Mouse (Mus musculus): ENCODE results near the gene Rai14.
"Not testable (repeated sequence)": the region's sequence is repeated elsewhere in the genome, so short reads cannot be mapped to it uniquely, and the experiment has no call there.

Gene Rai14

DNA sequence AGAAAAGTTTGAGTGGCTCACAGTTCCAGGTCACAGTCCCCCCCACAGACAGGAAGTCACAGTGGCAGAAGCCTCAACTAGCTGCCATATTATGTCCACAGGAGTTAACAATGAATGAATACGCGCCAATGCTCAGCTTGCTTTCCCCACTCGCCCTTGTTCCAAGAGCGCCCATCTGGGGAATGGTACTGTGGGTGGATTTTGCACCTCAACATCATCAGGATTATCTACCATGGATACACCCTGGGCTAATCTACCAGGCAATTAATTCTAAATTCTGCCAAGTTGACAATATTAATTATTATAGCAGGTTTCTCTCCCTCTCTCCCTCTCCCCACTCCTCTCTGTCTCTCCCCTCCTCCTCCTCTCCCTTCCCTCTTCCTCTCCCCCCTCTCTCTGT is 105.3 kb downstream of the Rai14 start:
- DNase-seq (ENCODE audit: low spot score), result no peak

DNA sequence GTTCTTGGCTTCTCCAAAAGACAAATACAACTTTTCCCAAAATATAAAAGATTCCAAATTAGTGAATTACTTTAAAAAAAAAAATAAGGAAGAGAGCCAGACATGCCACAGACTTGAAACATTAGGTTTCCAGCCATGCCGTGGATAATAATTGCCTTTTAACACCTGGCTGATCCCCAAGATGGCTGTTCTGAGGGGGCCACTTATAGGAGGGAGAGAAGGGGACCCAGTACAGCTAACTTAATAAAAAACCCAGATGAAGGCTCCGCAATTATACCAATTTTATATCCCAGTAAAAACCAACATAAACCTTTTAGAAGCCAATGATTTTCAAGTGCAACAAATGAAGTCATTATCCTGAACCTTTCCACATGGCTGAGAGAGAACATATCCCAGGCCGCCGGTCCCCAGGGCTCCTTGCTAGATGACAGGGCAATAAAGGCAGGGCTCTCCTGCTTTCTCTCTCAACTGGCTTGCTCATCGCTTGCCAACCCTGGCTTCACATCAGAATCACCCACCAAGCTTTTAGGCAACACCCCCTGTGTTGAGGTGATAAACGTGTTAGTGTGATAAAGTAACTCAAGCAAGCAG is 105.8 kb downstream of the Rai14 start:
- no peak for DNase-seq (ENCODE audit: low spot score)

DNA sequence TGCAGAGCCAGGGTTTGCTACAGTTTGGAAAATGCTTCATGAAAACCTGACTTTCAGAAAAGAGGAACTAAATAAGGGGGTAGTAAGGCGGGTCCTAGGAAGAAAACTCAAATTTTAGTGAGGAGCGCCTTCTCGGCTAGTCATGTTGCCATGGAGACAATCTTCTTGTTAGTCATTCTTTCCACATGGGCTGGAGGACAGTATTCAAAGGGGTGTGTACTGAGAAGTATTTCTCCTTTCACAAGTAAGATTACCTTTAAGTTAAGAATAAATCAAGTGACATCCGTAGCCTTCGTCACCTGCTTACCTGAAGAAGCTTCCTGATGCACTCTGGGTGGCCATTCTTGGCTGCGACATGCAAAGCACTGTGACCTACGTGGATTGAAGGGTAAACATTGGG is 115.0 kb downstream of the Rai14 start:
- DNase-seq (ENCODE audit: low spot score), result no peak

DNA sequence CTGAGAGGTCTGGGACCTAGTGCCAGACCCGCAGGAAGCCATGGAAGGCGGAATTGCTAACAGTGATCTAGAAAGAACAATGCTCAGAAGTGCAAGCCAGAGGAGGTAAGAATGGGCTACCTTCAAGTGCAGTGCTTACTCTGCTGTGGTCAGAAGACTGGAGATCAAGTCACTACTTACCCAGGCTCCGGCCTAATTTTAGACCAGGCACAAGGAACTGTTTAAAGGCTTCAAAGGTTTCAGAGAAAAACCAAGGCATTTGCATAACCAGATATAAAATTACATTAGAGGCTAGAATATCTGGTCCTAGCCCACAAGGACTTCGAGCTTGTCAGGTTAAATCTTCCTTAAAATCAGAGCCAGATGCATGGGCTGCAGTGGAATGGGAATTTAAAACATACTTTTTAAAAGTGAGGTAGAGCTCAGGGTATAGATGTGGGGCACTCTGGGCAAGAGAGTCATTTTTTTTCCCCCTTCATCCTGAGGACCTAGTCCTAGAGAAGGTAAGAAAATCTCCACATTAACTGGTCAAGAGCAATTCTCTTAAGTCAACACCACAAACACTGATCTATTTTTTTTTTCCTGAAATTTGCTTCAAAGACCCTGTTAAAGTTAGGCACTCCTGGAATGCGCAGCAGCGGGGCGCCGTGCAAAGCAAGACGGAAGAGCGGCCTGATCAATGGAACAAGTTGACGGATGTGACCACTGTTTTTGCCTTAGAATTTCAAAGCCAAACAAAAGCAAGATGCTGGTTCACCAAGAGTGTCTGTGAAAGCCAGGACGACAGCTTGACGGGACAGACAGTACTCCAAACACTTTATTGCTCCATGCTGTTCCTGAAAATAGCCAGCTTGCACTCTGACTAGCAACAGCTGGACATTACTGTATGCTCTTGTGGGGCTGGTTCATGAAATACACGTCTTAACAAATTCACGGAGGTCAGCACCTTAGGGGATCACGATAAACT is 115.9 kb downstream of the Rai14 start:
- DNase-seq (ENCODE audit: low spot score), result no peak

DNA sequence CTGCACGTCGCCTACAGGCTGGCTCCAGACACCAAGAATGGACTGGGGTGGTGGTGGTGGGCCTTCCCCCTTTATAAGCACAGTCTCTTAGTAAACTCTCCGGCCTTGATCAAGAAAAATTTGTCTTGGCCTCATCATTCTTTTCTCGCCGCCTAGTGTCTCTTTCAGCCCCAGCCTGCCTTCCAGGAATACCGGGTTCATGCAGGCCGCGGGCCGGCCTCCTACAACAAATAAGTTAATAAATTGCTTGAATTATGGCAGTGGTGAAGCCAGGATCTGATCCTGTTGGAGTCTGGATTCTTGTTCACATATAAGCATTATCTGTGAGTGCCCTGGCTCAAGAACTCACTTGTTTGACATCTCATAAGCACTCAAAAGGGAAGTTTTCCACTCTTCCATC is 117.6 kb downstream of the Rai14 start:
- no peak for DNase-seq (ENCODE audit: low spot score)

DNA sequence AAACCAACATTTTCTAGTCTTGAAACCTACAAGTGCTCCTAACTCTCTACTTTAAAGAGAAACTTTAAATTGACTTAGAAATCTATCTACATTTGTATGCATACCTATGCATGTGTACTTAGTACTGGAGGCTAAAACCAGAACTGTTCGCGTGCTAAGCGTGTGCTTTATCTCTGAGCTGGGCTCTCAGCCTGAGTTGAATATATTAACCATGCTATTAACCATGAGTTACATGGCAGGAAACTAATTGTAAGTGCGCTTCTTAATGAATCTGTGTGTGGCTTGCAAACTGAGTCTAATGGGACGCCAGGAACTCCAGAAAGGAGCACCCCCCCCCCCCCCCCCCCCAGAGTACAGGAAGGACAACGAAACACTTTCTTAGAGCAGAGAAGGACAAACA is 119.0 kb downstream of the Rai14 start:
- DNase-seq (ENCODE audit: low spot score), result no peak

DNA sequence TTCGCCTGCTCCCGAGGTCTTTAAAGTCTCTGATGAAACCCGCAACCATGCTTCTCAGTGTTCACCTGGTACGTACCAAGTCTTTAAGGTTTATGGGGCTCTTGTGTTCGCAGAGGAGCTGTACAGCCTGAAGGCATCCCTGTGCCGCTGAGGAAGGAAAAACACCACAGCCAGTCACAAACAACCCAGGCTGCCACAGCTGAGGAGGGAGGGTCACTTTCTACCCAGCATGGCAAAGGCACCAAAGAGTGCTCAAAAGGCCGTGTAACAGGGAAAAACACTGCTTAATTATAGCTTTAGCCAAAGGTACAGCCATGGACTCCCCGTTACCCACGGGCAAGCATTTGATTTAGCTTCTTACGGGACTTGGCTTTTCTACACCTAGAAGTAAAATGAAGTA is 119.5 kb downstream of the Rai14 start:
- DNase-seq (ENCODE audit: low spot score), result no peak

DNA sequence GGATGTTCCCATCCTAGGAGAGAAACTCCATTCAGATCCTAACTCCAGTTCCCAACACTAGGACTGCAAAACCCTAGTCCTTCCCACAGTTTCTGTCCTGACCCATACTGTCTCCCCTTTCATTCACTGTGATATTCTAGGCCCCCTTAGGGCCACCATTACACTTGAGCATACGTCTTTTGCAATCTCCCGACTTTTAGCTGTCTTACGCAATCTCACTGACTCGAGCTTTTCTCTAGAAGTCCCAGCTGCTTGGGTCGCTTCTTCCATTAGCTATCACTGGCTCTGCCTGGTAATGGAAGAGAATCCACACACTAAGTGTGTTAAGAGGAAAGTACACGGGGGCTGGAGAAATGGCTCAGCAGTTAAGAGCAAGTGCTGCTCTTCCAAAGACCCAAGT is 121.3 kb downstream of the Rai14 start:
- DNase-seq (ENCODE audit: low spot score), result no peak

DNA sequence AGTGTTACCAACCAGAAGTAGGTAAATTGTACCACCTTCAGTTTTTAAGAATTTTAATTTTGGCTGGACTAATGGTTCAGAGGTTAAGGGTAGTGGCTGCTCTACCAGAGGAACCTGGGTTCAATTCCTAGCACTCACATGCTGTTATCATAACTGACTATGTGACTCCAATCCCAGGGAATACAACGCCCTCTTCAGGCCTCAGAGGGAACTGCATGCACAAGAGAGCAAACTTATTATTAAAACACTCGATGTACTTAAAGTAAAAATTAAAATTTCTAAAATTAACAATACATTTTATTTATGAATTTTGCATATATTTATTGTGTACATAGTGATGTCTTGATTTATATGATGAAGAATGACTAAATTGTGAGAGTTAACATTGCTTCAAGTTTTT is 127.9 kb downstream of the Rai14 start:
- DNase-seq (ENCODE audit: low spot score), result no peak

DNA sequence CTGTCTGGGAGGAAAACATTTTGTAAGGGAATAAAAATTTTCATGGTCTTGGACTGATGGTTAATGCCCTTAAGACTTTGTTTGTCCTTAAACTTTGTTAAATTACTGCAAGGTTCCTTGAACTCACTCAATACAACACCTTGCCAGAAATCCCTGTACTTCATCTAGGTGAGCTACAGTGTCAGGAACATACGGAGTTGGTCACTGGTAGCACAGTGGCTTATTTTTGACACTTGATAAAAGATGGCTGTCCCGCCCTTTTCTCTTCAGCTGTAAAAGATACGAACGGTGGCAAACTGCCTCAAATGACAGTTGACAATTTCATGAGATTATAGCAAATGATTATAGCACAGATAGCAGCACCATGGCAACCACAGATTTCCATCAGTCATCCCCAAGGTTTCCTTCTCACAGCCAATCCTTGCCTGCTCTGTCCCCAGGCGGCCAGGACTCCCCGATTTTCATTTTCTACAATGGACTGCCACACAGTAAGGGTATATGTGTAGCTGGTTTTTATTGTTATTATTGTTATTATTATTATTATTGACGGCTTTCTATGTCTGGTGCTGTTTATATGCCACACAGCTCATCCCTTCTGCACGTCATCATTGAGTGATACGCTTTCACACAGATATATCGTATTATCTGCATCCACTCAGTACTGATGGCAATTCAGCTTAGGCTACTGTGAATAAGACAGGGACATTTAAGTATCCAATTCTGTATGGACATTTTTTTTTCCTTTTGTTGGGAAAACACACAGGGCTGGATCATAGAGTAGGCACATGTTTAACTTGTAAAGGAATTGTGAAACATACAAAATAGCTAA is 129.9 kb downstream of the Rai14 start:
- no peak for DNase-seq (ENCODE audit: low spot score)

DNA sequence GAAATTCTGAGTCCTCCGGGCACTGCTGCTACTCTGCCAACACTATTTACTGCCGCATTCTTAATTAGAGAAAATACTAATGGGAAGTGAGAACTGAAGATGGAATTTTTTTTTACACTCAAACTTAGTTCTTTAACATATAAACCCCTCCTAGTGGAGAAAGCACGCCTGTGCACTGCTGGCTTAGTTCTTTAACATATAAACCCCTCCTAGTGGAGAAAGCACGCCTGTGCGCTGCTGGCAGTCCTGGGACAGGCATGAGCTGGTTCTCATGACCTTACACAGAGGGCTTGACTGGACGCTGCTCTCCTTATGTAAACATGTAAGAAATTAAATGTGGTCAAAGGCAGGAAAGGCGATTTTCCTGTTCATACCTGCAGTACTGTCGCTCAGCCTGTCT is 131.0 kb downstream of the Rai14 start:
- DNase-seq (ENCODE audit: low spot score), result no peak

DNA sequence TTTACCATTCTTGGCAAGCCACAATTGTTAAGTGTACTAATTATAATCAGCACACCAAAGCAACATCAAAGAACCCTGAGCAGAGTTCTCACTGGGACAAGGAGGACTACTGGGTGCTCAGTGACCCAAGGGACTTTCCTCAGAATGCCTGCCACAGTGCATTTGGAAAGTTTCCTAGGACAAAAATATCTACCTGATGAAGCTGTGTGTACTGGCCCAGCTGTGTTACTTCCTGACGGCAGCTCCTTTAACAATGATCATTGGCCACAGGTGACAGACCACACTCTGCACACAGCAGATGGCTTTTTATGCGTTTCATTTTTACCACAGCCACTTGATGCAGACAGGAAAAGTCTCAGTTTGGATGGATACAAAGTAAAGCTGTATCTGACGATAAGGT is 135.3 kb downstream of the Rai14 start:
- no peak for DNase-seq (ENCODE audit: low spot score)

DNA sequence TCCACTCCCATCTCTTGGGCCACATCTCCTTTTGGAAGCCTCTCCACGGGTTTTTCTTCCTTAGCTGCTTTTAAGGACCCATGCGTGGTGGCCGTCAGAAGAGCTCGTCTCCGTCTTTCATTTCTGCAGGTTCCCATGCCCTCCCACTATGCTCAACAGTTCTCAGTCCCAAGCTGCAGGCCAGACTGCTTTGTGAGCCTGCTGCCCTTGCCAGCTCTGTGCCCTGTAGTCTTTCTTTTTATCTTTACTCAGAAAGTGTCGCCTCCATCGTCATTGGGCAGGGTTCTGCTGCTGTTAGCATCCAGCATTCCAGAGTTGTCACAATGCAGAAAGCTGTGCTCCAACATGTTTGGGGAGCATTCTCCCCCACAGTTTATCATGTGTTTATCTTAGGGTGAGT is 147.9 kb downstream of the Rai14 start:
- DNase-seq (ENCODE audit: low spot score), result no peak

DNA sequence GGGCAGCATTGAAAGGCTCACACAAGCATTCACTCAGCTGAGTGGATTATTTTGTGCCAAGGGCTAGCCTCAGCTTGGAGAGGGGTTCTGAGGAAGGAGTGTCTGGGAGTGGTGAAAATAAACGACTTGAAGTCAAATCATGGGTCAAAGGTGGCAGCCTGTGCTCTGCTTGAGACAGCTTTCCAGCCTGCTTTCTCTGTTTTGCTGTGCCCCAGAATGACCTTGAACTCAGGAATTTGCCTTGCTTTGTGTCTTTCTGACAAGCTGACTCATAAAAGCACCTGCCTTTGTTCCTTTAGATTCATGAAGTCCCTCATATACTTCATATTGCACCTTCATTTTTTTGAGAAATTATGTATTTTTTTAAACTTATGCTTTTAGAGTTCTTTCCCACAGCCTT is 150.2 kb downstream of the Rai14 start:
- no peak for DNase-seq (ENCODE audit: low spot score)

DNA sequence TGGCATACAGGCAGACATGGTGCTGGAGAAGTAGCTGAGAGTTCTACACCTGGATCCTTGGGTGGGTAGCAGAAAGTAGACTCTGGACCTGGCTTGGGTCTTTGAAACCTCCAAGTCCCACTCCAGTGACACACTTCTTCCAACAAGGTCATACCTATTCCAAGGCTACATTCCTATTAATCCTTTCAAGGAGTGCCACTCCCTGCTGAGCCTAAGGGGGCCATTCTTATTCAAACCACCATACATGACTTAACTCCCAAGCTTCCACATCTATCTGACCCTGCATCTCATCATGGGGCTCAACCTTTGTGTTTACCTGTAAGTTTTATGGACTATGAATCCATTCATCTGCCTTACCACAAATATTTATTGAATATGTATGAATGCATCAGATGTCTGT is 152.1 kb downstream of the Rai14 start:
- DNase-seq (ENCODE audit: low spot score), result no peak

DNA sequence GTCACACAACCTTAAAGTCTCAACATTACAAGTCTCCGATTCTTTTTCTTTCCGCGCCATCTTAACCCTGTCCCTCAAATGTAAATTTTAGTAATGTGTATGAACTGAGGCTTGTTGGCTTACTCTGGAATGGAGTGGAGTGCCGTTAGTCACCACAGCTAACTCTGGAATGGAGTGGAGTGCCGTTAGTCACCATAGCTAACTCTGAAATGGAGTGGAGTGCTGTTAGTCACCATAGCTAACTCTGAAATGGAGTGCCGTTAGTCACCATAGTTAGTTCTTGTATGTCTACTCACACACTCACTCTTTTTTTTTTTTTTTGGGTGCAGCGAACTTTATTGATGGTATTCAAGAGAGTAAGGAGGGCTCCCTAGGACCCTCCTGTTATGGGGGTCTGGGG is 154.4 kb downstream of the Rai14 start:
- no peak for DNase-seq (ENCODE audit: low spot score)

DNA sequence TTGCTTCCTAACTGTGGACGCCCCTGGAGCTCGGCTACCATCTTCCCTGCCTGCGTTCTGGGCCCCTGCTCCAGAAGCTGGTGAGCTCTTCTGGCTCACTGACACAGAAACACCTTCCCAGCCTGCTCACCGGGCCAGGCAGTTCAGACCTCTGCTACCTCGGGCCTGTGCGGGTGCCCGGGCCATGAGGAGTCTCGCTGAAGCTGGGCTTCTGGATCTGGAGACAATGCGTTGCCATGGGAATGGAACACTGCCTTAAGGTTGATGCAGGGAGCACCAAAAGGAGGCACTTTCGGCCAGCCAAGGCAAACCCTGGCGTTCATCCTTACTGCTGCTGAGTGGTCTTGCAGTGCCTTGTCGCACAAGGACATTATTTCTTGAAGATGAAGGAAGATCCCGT is 156.0 kb downstream of the Rai14 start, which contains the start of gene Ttc23l:
Ttc23l (minus strand) TSS at position 204 of the 400 bp plus-strand sequence.
- no peak for DNase-seq (ENCODE audit: low spot score)

DNA sequence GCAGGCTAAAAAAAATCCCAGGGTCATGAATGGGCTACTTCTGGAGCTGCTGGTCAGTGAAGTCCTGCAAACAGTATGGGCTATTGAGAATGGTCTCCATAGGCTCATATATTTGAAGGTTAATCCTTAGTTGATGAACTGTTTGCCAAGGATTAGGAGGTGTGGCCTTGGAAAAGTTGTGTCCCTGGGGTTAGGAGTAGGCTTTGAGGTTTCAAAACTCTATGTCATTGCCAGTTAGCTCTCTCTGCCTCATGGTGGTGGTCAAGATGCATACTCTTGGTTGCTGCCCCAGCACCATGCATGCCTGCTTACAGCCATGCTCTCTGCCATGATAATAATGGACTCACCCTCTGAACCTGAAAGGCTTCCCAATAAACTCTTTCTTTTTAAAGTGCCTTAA is 160.1 kb downstream of the Rai14 start:
- DNase-seq (ENCODE audit: low spot score), result no peak

DNA sequence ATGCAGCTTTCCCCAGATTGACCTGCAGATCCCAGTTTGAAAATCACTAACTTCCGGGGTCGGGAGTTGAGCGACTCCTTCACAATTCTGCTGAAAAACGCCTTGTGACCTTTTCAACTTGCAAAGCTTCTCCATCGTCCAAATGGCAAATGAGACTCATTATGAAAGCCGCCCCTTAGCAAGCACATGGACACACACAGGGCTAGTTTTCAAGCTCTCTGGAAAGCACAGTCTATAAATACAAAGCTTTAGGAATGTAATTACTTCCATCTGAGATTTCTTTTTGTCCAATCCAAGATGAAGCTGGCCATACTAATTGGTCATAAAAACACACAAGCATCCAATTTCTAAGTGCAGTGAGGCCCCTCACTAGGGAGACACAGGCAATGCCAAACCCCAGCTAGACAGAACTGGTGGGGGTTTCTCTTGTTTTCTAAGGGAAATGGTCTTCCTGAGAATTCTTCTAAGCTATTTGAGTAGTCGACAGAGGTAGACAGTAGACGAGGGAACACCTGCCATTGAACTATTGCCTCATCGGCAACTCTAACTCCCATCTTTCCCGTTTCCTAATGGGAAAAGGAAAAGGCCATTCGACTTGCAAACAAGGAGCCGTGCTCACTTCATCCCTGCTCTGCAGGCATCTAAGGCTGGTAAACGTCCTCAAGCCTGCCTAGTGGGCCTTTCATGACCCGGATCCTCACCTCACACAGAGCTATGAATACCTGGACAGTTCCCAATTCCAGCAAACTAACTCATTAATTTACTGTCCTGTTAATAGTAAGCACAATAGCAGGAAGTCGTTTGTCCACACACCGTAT is 173.9 kb downstream of the Rai14 start:
- DNase-seq (ENCODE audit: low spot score), result no peak

DNA sequence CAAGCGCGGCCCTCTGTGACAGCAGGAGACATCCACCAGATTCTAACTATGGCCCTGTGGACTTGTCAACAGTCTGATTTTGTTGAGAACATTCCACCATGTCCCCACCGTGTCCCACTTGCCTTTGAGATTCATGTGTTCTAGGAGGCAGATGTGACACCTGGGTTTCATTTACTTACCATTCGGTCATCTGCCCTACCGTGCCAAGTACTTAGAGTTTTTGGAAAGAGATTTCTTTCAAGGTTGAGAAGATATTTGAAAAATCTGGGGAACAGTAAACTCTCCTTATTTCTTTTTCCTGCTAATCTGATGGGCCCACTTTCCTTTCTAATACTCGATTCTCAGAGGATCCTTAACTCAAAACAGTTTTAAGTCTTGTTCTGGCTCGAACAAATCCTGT is 178.5 kb downstream of the Rai14 start:
- DNase-seq (ENCODE audit: low spot score), result no peak

DNA sequence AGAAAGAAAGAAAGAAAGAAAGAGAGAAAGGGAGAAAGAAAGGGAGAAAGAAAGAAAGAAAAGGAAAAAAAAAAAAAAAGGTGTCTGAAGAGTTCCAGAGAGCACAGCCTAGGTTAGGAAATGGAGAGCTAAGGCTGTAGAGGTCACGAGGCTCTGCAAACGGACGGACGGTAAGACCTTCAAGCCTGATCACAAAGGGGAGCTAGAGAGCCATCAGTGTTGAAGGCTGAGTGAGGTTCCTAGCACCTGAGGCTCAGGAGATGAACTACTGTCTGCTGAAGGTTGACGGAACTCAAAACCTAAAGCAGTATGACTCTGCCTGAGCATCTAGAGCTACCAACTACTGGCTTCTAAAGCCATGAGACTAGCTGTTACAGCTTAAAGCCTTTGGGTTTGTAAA is 179.8 kb downstream of the Rai14 start:
- DNase-seq (ENCODE audit: low spot score), result no peak

DNA sequence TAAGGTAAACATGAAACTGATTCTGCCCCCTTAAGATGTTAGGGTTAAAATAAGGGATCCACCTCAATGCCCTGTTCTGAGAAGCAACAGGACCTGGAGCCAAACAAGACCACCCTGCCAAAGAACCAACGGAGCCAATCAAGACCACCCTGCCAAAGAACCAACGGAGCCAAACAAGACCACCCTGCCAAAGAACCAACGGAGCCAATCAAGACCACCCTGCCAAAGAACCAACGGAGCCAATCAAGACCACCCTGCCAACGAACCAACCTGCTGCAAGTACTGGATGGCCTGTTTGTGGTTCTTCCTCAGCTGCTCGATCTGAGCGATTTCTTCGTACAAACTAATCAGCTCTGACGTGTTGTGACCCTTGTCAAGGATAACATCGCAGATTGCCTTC is 181.1 kb downstream of the Rai14 start:
- not testable (repeated sequence) for DNase-seq (ENCODE audit: low spot score)
